Mouse (Mus musculus) spleen, adult 2 months (tissue): Measurements from ENCODE around the gene Capn2.

Source experiments
- CTCF ChIP-seq: fragments of 200-500 bp; IDR thresholded peaks from 2 replicates; pipeline ENCODE4 v1.5.1; 2011; ENCODE audit warnings: mild to moderate bottlenecking, inconsistent platforms; ENCODE audit not compliant: insufficient read depth, insufficient read length, insufficient replicate concordance; ENCODE audit errors: extremely low read depth
- POLR2A ChIP-seq: fragments of 200-500 bp; IDR thresholded peaks from 2 replicates; pipeline ENCODE4 v1.6.1; 2011; ENCODE audit warnings: low read depth, low read length, inconsistent platforms

GRCm38 (mm10) chr1:182499443-182500089, 17.8 kb downstream of the Capn2 start:
- no peak for TF ChIP-seq CTCF
- TF ChIP-seq POLR2A: no peak
